Mouse (Mus musculus) left cerebral cortex, adult 2 months (tissue): ENCODE measurements around the gene Tsr2. TPM values are rescaled to one million over a fixed set of nuclear protein-coding genes. Genes with fewer than 3 reads are reported as not detected.

Source experiments
- DNase-seq, 2 experiments: peaks; one replicate each; pipeline ENCODE4 v3.0.0; 2021 to 2022; ENCODE audit warnings: low spot score in 2 of 2, mixed read lengths in 1 of 2; ENCODE audit errors: extremely low spot score in 1 of 2
- H3K27ac ChIP-seq: fragments of 200-600 bp; 2 replicates; pipeline ENCODE4 v1.8.1; 2022
- H3K4me3 ChIP-seq: fragments of 200-600 bp; 2 replicates; pipeline ENCODE4 v1.8.1; 2022
- CTCF ChIP-seq: fragments of 200-600 bp; IDR thresholded peaks from 2 replicates; pipeline ENCODE4 v1.8.1; 2022; ENCODE audit warnings: antibody characterized with exemption, mild to moderate bottlenecking, moderate library complexity
- intact Hi-C: fragments of 180-260 bp; cut with DNase I; formaldehyde crosslinking; loops from one replicate; pipeline ENCODE4 v1.15.1; 2025
- long read RNA-seq, 2 experiments: library from polyadenylated mRNA; stranded (forward); transcript quantifications; one replicate each; pipeline ENCODE4 v2.0.0; 2021; ENCODE audit warnings: borderline mapping rate in 2 of 2
- total RNA-seq, 2 experiments: library from RNA; stranded (reverse); gene quantifications; 2 replicates each; pipeline ENCODE4 v1.2.3; 2021

Tsr2 gene
- 10 to 100 TPM; 71.9 to 79.8 TPM for total RNA-seq
- long read RNA-seq, experiment 1, transcript Tsr2-202 (5 exons, 3,796 nt), result major isoform, 23 of 35 reads
- long read RNA-seq, experiment 1, partial matches to known transcripts, result 9 of 35 reads
- long read RNA-seq, experiment 1, other reads (novel, unspliced or antisense), result 1 of 35 reads
- long read RNA-seq, experiment 2, transcript Tsr2-202 (5 exons, 3,796 nt), result major isoform, 16 of 25 reads
- long read RNA-seq, experiment 2, partial matches to known transcripts, result 1 of 25 reads
- long read RNA-seq, experiment 2, other reads (novel, unspliced or antisense), result 5 of 25 reads

GRCm38 (mm10) chrX:151096171-151097058 is at the start of gene Tsr2:
Gene Tsr2, minus strand, starts transcription at chrX:151096543.
- TF ChIP-seq CTCF, result peak; percentile 15
- H3K27ac ChIP-seq, result peak within 1 kb of the TSS; percentile 72
- H3K4me3 ChIP-seq, result peak within 1 kb of the TSS; percentile 64
- intact Hi-C loops, result loop anchor here (10.0 kb wide), 1 partner anchor 442 kb away; the partner anchor contains the start of gene Tro
- peak; percentile 66 to 74 for DNase-seq

GRCm38 (mm10) chrX:151132785-151133184 is 36.4 kb upstream of the Tsr2 start:
- Histone ChIP-seq H3K27ac (no peak overlapping the region), H3K4me3 (no peak overlapping the region)
- intact Hi-C loops, result loop anchor here (5.0 kb wide), 1 partner anchor 385 kb away; no protein-coding TSS in a partner anchor
- TF ChIP-seq CTCF, result peak; percentile 51
- no peak for DNase-seq

- no peak overlapping the region for H3K27ac ChIP-seq
- H3K4me3 ChIP-seq, result no peak overlapping the region
- peak; percentile 9 for TF ChIP-seq CTCF
- intact Hi-C loops, result loop anchor here (5.0 kb wide), 1 partner anchor 387 kb away; no protein-coding TSS in a partner anchor
- no peak for DNase-seq
Measured at GRCm38 (mm10) chrX:151130493-151130892, 34.1 kb upstream of the Tsr2 start.

GRCm38 (mm10) chrX:151123933-151124332 is 27.6 kb upstream of the Tsr2 start:
- TF ChIP-seq CTCF, result no peak

GRCm38 (mm10) chrX:151117432-151117831 is 21.1 kb upstream of the Tsr2 start:
- DNase-seq, result no peak
- Histone ChIP-seq H3K27ac (no peak overlapping the region), H3K4me3 (no peak overlapping the region)
- TF ChIP-seq CTCF, result peak; percentile 65
- intact Hi-C loops, result loop anchor here (5.0 to 10.0 kb wide), 3 partner anchors 160 to 605 kb away; no protein-coding TSS in a partner anchor

More at GRCm38 (mm10) chrX:151123933-151124332, 27.6 kb upstream of the Tsr2 start:
- no peak for DNase-seq
- H3K4me3 ChIP-seq, result no peak overlapping the region
- intact Hi-C loops, result no loop called here
- H3K27ac ChIP-seq, result no peak overlapping the region

- intact Hi-C loops, result loop anchor here (5.0 to 10.0 kb wide), 3 partner anchors 159 to 604 kb away; no protein-coding TSS in a partner anchor
Measured at GRCm38 (mm10) chrX:151116795-151117194, 20.5 kb upstream of the Tsr2 start.

GRCm38 (mm10) chrX:151107301-151108067 is 11.1 kb upstream of the Tsr2 start:
- DNase-seq, result no peak
- no peak overlapping the region for H3K4me3 ChIP-seq
- intact Hi-C loops, result no loop called here
- no peak overlapping the region for H3K27ac ChIP-seq
- no peak for TF ChIP-seq CTCF

More at GRCm38 (mm10) chrX:151116795-151117194, 20.5 kb upstream of the Tsr2 start:
- no peak overlapping the region for H3K27ac ChIP-seq
- no peak overlapping the region for H3K4me3 ChIP-seq
- TF ChIP-seq CTCF, result peak; percentile 60
- no peak for DNase-seq

- no peak for DNase-seq
- intact Hi-C loops, result loop anchor here (5.0 kb wide), 2 partner anchors 40 to 90 kb away; partner anchors contain the start of gene Fgd1
- Histone ChIP-seq H3K4me3 (no peak overlapping the region), H3K27ac (peak overlapping the region; percentile 60; the same call in 1 of the 2 replicates)
- TF ChIP-seq CTCF, result no peak
Measured at GRCm38 (mm10) chrX:151087418-151087817, 8.9 kb downstream of the Tsr2 start.

GRCm38 (mm10) chrX:151085599-151085998 is 10.7 kb downstream of the Tsr2 start:
- Histone ChIP-seq H3K27ac (no peak overlapping the region), H3K4me3 (no peak overlapping the region)
- DNase-seq, result no peak
- no peak for TF ChIP-seq CTCF
- intact Hi-C loops, result loop anchor here (5.0 kb wide), 2 partner anchors 38 to 88 kb away; partner anchors contain the start of gene Fgd1

- Histone ChIP-seq H3K27ac (no peak overlapping the region), H3K4me3 (no peak overlapping the region)
- TF ChIP-seq CTCF, result no peak
- DNase-seq, result no peak
- intact Hi-C loops, result no loop called here
Measured at GRCm38 (mm10) chrX:151076941-151077485, 19.3 kb downstream of the Tsr2 start.

GRCm38 (mm10) chrX:151076007-151076406 is 20.3 kb downstream of the Tsr2 start:
- no peak overlapping the region for H3K27ac ChIP-seq
- no peak for DNase-seq
- no peak for TF ChIP-seq CTCF
- intact Hi-C loops, result no loop called here
- H3K4me3 ChIP-seq, result no peak overlapping the region
